Mouse (Mus musculus) thymus, postnatal 25 days (tissue): ENCODE results near the gene Madd.
A peak's percentile ranks its signal among the peaks of the same experiment; 100 is the strongest.

Experiments
- DNase-seq: peaks from one replicate; pipeline ENCODE4 v3.0.0; 2022

The Madd gene

GRCm38 (mm10) chr2:91183711-91184405, at the start of gene Madd:
Gene Madd, minus strand, starts transcription at chr2:91183837.
- peak; percentile 78 for DNase-seq

DNA sequence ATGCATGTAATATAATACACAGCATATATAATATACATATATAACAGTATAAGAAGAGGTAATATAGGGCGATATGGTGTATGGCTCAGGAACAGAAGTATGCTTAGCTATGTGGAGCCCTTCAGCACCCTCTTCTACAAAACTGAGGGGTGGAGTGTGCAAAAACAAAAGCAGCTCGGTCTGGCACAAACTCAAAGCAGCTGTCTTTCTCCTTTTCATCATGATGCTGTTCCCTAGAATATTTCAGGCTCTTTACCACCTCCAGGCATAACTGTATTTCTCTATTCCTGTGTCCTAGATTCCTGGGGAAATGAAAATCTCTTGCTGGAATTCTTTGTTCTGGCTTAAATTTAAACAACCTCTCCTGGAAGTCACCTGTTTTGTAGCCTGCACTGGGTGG, 46.1 kb upstream of the Madd start:
- no peak for DNase-seq

GRCm38 (mm10) chr2:91223614-91224013, 40.0 kb upstream of the Madd start:
- no peak for DNase-seq

- DNase-seq: no peak
These were observed 36.9 kb upstream of the Madd start for GRCm38 (mm10) chr2:91220501-91220900.

GRCm38 (mm10) chr2:91217032-91217431, 33.4 kb upstream of the Madd start:
- DNase-seq: peak; percentile 69

DNA sequence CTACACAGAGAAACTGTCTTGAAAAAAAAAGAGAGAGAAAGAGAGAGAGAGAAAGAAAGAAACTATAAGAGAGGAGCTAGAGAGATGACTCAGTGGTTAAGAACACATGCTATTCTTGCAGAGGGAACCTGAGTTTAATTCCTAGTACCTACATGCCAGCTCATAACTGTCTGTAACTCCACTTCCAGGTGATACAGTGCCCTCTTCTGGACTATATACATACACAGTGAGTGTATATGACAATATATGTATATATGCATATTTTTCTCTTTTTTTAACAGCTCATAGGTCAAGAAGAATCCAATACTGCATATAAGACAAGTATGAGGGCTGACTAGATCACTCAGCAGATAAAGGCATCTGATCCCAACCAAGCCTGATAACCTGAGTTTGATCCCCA, 29.7 kb upstream of the Madd start:
- no peak for DNase-seq

- no peak for DNase-seq
These were observed 22.7 kb upstream of the Madd start for GRCm38 (mm10) chr2:91206254-91206775.

- no peak for DNase-seq
These were observed 19.5 kb upstream of the Madd start for GRCm38 (mm10) chr2:91202972-91203656.

GRCm38 (mm10) chr2:91202222-91202971, 18.8 kb upstream of the Madd start, which contains the start of the genes Nr1h3 and Acp2:
Gene Nr1h3, minus strand, starts transcription at chr2:91202834.
Gene Acp2, plus strand, starts transcription at chr2:91202885.
- peak; percentile 93 for DNase-seq

GRCm38 (mm10) chr2:91198888-91199287, 15.3 kb upstream of the Madd start:
- no peak for DNase-seq

DNA sequence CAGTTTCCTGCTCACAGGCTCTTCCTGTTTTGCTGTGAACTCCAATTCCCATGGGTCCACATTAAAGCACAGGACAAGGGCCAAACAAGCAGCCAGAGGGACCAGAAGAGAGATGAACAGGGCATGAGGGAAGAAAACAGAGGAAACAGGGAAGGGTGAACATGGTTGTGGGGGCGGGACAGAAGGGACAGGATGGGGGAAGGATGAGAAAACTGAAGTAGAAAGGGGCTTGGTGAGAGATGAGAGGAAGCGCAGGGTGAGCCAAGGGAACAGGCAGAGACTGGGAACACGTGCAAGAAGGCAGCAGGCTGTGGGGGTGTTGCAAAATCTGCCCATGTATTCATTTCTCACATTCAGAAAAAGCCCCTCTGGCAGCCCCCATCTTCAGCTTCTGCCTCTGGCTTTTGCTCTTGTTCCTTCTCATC, 13.0 kb upstream of the Madd start:
- DNase-seq: no peak

- DNase-seq: peak; percentile 70
These were observed 11.1 kb upstream of the Madd start for GRCm38 (mm10) chr2:91194624-91195332.

DNA sequence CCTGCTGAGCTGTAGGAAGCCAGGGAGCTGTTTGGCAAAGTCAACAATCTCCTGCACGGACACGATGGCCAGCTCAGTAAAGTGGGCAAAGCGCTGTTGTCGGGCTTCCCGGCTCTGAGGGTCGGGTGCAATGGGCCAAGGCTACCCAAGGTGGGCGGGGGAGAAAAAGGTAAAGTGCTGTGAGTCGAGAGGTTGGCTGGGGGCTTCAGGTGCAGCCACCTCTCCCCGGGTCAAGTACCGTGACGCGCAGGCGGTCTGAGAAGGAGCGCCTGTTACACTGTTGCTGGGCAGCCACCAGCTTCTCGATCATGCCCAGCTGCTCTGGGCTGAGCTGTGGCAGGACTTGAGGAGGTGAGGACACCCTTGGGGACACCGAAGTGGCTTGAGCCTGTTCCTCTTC, 6.9 kb upstream of the Madd start:
- DNase-seq: no peak

DNA sequence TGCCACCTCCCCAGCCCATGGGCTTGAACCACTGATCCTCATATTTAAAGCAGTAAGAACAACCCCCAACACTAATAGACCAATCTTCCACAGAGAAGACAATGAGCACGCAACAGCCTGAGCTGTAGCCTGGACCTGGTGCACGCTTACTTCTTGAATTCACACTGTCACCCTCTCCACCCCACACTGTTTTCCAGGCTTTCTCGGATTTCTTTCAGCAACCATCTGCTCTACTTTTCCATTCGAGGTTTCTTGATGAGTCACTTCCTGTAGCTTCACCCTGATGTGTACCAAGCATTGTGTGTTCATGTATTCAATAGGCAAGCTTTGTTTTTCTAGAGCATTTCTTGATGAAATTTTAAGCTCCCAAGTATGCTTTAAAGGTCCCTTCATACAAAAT, 3.8 kb upstream of the Madd start:
- no peak for DNase-seq

DNA sequence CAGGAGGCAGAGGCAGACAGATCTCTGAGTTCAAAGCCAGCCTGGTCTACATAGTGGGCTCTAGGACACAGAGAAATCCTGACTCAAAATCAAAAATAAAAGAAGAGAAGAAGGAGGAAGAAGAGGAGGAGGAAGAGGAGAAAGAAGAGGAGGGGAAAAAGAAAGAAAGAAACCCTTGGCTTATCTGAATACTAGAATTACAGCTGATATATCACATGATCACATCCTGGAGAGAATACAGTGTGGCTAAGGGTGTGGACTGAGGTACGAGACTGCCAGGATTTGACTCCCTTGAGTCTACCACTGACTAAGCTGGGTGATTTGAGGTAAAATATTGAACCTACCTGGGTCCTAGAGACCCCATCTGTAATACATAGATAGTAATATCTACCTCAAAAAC, 2.6 kb upstream of the Madd start:
- DNase-seq: no peak

- peak; percentile 99 for DNase-seq
These were observed 506 bp downstream of the Madd start for GRCm38 (mm10) chr2:91183148-91183513.

- DNase-seq: peak; percentile 95
These were observed 1.1 kb downstream of the Madd start for GRCm38 (mm10) chr2:91182405-91183147.

GRCm38 (mm10) chr2:91182016-91182404, 1.6 kb downstream of the Madd start:
- DNase-seq: peak; percentile 26

DNA sequence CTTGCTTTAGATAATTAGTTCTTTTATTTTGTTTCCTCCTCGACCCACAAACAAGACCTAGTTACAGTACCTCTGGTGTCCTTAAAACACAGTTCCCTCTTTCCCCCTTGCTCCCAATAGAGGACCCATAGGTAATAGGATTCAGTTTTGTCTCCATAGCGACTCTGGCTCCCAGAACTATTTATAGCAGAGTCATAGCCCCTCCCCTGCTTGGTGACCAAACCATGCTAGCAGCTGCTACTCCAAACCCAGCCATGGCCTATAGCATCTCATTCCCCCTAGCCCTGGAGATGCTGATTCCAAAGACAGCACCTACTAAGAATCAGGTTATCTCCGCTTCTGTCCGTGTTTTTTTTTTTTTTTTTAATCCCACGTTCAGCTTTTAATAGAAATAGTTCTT, 2.9 kb downstream of the Madd start:
- no peak for DNase-seq

DNA sequence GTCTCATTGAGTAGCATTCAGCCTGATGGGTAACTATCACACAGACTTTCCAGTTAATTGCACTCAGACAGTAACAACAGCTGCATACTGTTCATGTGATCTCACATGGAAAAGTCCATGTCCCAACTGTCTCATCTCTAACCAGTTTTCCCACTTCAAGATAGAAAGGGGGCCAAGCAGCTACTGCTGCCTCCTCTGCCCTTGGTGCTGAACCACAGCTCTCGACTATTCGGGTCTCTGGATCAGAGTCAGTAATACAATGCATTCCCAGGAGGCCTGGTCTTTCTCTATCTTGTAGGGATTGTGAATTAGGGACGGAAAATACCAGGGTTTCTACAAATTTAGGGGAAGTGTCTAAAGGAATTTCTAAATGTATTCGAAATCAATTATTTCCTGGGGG, 3.8 kb downstream of the Madd start:
- DNase-seq: no peak

DNA sequence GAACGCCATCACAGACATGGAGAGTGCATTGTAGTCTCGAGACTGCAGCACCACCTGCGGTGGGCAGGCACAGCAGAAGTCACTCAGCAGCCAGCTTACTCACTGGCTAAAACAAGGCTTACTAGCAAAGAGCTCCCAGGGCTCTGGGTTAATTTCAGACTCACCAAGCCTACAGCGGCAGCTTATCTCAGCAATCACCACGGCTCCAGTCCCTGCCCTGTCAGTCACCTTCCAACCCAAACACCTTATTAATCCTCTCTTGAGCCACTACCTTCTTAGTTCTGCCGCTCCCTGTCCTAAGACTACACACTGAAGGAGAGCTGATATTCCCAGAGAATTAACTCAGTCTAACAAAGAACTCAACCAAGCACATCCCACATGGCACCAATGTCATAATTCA, 7.4 kb downstream of the Madd start:
- DNase-seq: no peak

DNA sequence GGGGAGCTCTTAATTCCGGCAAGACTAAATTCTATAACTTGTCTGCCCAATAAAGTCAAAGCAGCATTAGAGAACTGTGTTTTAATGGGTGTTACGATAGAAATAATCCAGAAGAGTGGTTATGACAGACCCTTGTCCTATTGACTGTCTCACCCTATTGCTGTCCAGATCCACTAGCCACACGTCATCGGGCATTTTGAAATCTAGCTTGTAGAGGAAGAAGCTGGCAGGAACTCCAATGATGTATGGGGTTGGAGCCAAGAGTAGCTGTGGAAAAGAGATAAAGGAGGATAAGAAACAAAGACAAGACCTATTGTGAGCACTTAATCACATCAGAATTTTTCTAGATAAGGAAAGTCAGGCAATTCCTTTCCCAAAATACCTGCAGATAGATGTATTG, 8.1 kb downstream of the Madd start:
- DNase-seq: no peak
